Mouse (Mus musculus): Measurements from ENCODE around the gene 1700067K01Rik.

GRCm38 (mm10) chr8:83978200-83978599, 23.1 kb upstream of the 1700067K01Rik start:
- no peak for TF ChIP-seq CTCF (IDR thresholded peaks at IDR 0.05; ENCODE audit: borderline replicate concordance, insufficient read depth, low read length)
- no peak for TF ChIP-seq POLR2A (IDR thresholded peaks at IDR 0.05; ENCODE audit: low read depth, low read length)
